Mouse (Mus musculus) CD4-positive, CD25-positive, alpha-beta regulatory T cell, adult 2 months (primary cell): ENCODE data around the gene 2310022B05Rik.

Experiments used
- DNase-seq: peaks from one replicate; pipeline ENCODE4 v3.0.0-alpha.2; 2012; ENCODE audit warnings: low read depth, low spot score

The 2310022B05Rik gene

DNA sequence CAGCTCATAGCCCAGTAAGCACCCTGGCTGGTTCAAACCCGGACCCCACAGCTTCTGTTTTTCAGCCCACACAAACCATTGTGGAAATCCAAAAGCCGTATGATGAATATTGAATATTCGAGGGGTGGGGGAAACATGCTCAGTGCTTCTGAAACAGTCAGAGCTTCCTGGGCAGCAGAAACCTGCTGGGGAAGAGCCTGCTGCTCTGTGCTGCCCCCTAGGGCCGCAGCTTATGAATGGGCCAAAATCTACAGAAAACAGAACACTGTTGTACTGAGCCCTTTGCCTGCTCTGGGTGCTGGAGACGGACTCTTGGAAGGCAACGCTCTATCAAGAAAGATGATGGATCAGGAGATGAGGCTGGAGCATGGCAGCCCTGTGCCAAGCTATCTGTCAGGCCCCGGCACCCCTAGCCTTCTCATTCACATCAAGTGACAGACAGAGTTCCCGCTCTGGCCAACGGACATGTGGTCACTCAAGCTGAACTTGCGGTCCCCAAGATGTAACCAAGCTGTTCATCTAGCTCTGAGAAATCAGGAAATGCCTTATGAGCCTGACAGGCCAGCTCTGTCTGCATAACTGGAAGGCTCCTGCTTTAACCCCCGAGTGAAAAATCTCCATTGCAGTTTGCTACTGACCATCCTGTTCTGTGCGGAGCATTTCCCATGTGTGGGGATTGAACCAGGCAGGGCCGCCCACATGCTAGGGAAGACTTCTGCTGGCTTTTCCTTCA is 54.8 kb downstream of the 2310022B05Rik start:
- DNase-seq = peak; percentile 25

DNA sequence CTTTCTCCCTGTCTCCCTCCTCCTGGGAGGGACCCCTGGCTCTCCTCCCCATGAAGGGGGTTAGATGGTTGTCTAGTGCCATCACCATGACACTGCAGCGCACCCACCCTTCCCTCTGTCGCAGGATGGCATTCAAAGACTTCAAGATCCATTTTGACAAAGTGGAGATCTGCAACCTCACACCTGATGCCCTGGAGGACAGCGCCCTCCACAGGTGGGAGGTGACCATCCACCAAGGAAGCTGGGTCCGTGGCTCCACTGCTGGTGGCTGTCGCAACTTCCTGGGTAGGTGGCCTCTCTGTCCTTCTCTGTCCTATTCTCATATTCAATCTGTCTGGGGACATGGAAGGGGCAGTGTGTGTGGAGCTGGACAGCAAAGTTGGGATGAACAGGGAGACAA is 59.1 kb downstream of the 2310022B05Rik start:
- DNase-seq = no peak

DNA sequence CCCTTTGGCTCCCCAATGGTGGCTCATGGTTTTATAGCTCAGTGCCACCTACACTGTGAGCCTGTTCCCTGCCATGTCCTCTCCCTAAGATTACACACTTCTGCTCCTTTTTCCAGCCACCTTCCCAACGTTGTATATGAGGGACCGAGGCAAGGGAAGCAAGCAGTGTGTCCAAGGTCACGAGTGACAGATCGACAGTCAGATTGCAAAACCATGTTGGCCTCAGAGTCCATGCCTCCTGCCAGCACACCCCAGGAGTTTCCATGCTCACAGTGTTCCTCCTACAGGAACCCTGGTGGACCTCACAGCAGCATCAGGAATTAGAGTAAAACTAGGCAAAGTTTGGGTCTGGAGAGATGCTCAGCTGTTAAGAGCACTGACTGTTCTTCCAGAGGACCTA is 73.8 kb downstream of the 2310022B05Rik start:
- DNase-seq = no peak

DNA sequence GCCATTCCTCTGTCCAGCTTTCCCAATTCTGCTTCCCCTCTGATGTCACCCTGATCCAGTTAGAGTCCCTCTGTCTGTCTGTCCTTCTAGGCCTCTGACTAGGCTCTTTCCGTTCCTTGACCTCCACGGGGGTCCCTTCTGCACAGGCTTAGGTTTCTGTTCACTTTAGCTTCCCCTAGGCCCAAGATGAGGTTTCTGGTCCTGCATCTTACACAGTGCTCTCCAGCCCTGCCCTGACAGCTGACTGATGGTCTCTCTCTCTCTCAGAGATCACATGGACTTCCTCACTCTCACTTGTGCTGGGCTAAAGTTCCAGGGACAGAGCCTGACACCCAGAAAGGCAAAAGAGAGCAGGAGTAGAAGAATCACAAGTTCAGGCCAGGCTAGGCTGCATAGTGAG is 76.6 kb downstream of the 2310022B05Rik start:
- no peak for DNase-seq
